Mouse (Mus musculus) midbrain, embryonic 12.5 days (tissue): ENCODE data around the gene Trpm3. TPM values are rescaled to one million over a fixed set of nuclear protein-coding genes. Genes with fewer than 3 reads are reported as not detected.
A peak's percentile ranks its signal among the peaks of the same experiment; 100 is the strongest.

Experiments
- ATAC-seq: fragments of 200-750 bp; cut with Nextera tagmentation; 2 replicates; pipeline ENCODE4 v1.8.0; 2017; ENCODE audit warnings: low read depth, moderate TSS enrichment, moderate library complexity; ENCODE audit not compliant: low FRiP score
- H3K27ac ChIP-seq: fragments of 300-500 bp; sonication (generic); replicated peaks from 2 replicates; pipeline ENCODE4 v1.5.1; 2016; ENCODE audit warnings: mild to moderate bottlenecking
- H3K27me3 ChIP-seq: fragments of 300-500 bp; sonication (generic); 2 replicates; pipeline ENCODE4 v1.6.1; 2016; ENCODE audit warnings: mild to moderate bottlenecking
- H3K36me3 ChIP-seq: fragments of 300-500 bp; sonication (generic); 2 replicates; pipeline ENCODE4 v1.6.1; 2016
- H3K4me1 ChIP-seq: fragments of 300-500 bp; sonication (generic); 2 replicates; pipeline ENCODE4 v1.6.1; 2016
- H3K4me2 ChIP-seq: fragments of 300-500 bp; sonication (generic); replicated peaks from 2 replicates; pipeline ENCODE4 v1.6.1; 2016; ENCODE audit warnings: mild to moderate bottlenecking, moderate library complexity
- H3K4me3 ChIP-seq: fragments of 300-500 bp; sonication (generic); 2 replicates; pipeline ENCODE4 v1.5.1; 2016; ENCODE audit warnings: mild to moderate bottlenecking
- H3K9ac ChIP-seq: fragments of 300-500 bp; sonication (generic); replicated peaks from 2 replicates; pipeline ENCODE4 v1.6.1; 2016; ENCODE audit warnings: mild to moderate bottlenecking, moderate library complexity
- H3K9me3 ChIP-seq: fragments of 300-500 bp; sonication (generic); 2 replicates; pipeline ENCODE4 v1.6.1; 2016; ENCODE audit warnings: mild to moderate bottlenecking
- WGBS: fragments of 180-500 bp; shearing (Covaris S2); methylation state at CpG from one replicate; pipeline ENCODE4 v1.1.7; 2016; 5-methylcytosine and 5-hydroxymethylcytosine counted together
- polyA plus RNA-seq: library from polyadenylated mRNA; unstranded; fragments of >200 nt; fragmentation: Nextera tagmentation; extraction: Ambion mirVana; gene quantifications from 2 replicates; pipeline ENCODE4 v1.2.1, GENCODE M21; 2016

The Trpm3 gene
- polyA plus RNA-seq: 4.2 and 11.0 TPM in 2 replicates

DNA sequence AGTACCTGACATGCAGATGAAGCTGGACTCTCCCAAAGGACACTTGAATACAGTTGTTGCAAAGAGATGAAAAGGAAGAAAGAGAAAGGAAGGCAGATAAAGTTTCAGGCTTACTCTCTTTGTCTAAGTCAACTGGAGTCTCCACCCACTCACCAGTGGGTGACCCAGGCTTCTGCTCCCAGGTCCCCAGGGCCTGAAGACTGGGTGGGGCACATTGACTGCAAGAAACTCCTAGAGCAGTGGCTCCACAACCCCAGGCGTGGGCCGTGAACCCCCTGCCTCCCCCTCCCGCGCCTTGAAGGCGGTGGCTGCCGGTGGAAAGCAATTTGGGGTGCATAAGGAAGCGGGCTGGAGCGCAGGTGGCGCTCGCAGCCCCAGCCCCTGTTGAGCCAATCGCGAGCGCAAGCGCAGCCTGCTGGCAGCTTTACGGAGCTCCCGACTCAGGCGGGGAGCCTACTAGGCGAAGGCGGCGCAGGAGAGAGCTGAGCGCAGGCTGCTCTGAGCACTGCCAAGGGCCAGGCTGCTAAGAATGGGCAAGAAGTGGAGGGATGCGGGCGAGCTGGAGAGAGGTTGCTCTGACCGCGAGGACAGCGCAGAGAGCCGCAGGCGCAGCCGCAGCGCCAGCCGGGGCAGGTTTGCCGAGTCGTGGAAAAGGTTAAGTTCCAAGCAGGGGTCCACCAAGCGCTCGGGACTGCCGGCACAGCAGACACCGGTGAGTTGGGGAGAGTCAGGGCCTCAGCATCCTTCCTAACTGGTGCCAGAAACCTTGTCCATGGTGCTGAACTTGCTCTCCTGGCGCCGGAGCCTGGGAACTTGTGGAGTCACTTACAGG, at the start of gene Trpm3:
Trpm3 (plus strand) TSS at position 457 of the 832 bp plus-strand sequence.
- peaks cover 20% of the 10 kb centered on the region for H3K27me3 ChIP-seq
- peak within 1 kb of the TSS; percentile 83 for H3K4me2 ChIP-seq
- ATAC-seq: peak; percentile 95
- H3K36me3 ChIP-seq: no peaks in the 10 kb centered on the region
- no peaks in the 10 kb centered on the region for H3K9me3 ChIP-seq
- under 1% methylated on average over 39 of the region's 39 CpGs for WGBS
- H3K4me1 ChIP-seq: peaks cover 12% of the 10 kb centered on the region
- peak within 1 kb of the TSS; percentile 41 for H3K9ac ChIP-seq
- no peak within 1 kb of the TSS for H3K27ac ChIP-seq
- peak within 1 kb of the TSS; percentile 44 for H3K4me3 ChIP-seq

DNA sequence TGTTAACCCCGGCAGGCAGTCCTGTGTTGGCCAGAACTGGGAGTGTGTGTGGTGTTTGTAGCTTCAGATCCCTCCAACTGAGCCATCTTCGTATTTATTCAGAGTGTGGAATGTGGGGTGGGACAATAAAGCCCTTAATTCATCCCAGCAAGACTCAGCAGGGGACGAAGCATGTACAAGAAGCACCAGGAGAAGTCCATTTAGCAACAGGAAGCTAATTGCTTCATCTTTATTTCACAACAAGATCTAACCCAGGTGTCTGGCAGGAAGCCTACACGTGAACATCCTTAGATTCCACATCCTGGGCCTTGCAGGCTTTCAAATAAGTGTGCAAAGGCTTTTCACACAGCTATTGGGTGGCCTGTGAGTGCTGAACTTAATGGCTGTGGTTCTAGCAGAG, 38.3 kb upstream of the Trpm3 start:
- no peak for ATAC-seq
- H3K9me3 ChIP-seq: no peaks in the 10 kb centered on the region
- no peak overlapping the region for H3K4me2 ChIP-seq
- peaks cover 5% of the 10 kb centered on the region; the same call in 1 of the 2 replicates for H3K4me1 ChIP-seq
- no peak overlapping the region for H3K27ac ChIP-seq
- no peak overlapping the region for H3K4me3 ChIP-seq
- H3K27me3 ChIP-seq: no peaks in the 10 kb centered on the region
- no peaks in the 10 kb centered on the region for H3K36me3 ChIP-seq
- H3K9ac ChIP-seq: no peak overlapping the region
- WGBS: 59% methylated on average over 4 of the region's 4 CpGs

DNA sequence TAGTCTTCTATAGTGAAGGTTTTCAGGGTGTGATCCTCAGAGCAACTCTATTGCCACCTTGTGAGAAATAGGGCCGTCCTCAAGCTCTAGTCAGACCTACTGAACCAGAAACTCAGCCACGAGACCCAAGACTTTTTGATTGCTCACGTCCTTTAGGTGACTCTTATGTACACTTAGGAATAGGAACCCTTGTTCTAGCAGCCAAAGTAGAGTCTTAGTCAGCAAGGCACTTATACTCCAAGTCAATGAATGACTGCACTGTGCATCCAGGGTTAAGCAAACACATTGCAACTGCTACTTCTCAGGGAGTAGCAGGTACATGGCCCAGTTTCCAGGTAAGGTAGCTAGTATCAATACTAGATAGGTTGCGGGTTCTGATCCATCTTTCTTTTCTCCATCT, 35.0 kb upstream of the Trpm3 start:
- 90% methylated on average over 4 of the region's 4 CpGs for WGBS
- no peaks in the 10 kb centered on the region for H3K9me3 ChIP-seq
- no peaks in the 10 kb centered on the region for H3K27me3 ChIP-seq
- H3K9ac ChIP-seq: no peak overlapping the region
- H3K27ac ChIP-seq: no peak overlapping the region
- no peak overlapping the region for H3K4me2 ChIP-seq
- no peak overlapping the region for H3K4me3 ChIP-seq
- no peaks in the 10 kb centered on the region for H3K36me3 ChIP-seq
- no peak for ATAC-seq
- peaks cover 5% of the 10 kb centered on the region; the same call in 1 of the 2 replicates for H3K4me1 ChIP-seq

DNA sequence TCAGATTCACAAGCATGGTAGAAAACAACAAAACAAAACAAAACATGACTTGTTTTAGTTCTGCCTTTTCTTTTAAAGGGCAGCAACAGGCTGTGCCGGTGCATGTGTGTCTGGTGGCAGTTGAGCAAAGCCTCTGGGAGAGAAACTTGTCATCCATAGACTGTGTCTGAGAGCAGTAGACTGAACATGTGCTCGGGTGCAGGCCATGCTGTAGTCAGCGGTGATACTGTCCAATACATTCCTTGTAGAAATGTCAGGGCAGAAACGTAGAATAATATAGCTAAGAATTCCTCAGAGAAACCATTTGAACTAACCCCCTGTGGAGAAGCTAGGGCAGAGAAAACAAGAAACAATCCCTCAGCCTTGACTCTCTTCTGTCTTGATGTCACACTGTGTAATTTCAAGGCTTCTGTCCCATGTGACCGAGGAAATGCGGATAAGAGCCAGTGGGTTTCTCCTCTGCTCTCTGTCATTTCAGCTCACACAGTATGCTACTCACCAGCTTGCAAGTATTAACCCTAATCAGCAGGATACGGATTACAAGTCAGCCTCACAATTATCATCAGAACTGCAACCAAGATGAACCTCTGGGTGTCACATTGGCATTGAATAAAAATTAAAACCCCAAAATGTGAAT, 33.9 kb upstream of the Trpm3 start:
- Histone ChIP-seq H3K9ac (no peak overlapping the region), H3K27me3 (no peaks in the 10 kb centered on the region), H3K4me3 (no peak overlapping the region), H3K9me3 (no peaks in the 10 kb centered on the region), H3K4me2 (no peak overlapping the region), H3K27ac (no peak overlapping the region), H3K36me3 (no peaks in the 10 kb centered on the region), H3K4me1 (peaks cover 5% of the 10 kb centered on the region; the same call in 1 of the 2 replicates)
- peak; percentile 69 for ATAC-seq
- 58% methylated on average over 7 of the region's 7 CpGs for WGBS

DNA sequence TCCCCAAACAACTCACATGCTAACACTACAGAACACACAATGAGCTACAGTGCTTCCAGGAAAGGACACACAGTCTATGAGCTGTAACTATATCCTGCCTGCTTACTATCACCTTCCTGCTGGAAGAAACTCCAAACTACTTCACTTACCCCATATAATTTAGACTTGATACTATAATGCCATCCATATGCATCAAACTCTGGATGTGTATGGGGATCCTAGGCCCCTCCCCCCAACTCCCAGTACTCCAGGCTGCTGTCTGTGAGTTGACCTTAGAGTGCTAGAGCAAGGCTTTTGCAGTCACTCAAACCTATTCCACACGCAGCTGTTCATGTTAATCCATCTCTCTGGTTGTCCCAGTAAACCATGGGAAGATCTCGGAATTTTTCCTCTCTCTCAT, 33.2 kb upstream of the Trpm3 start:
- H3K4me1 ChIP-seq: peaks cover 5% of the 10 kb centered on the region; the same call in 1 of the 2 replicates
- H3K36me3 ChIP-seq: no peaks in the 10 kb centered on the region
- H3K27me3 ChIP-seq: no peaks in the 10 kb centered on the region
- H3K4me3 ChIP-seq: no peak overlapping the region
- ATAC-seq: no peak
- H3K27ac ChIP-seq: no peak overlapping the region
- H3K9me3 ChIP-seq: no peaks in the 10 kb centered on the region
- no peak overlapping the region for H3K9ac ChIP-seq
- no peak overlapping the region for H3K4me2 ChIP-seq
- WGBS: 35% methylated on average over 2 of the region's 2 CpGs

DNA sequence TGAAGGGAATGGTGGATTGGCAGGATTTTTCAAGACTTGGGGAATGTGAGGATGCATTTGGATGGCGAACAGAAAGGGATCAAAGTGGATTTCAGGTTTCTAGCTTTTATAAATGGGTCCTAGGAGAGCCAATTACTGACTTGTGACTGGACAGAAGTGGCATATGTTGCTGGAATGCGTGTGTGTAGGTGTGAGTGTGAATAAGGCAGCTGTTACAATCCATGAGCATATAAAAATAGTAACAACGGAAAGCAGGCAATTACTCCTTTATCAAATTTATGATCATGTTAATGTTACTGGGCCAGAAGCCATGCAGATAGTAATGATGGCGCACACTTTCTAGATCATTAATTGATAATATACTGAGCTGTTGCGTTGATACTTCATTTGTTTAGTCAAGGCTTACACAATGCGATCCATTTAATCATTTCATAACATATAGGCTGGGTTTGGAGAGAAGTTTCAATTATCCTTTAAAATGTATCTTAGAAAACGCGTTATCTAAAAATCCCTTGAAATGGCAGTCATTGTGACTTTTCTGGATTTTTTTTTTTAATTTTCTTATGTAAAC, 29.9 kb upstream of the Trpm3 start:
- Histone ChIP-seq H3K4me1 (peaks cover 5% of the 10 kb centered on the region; the same call in 1 of the 2 replicates), H3K27ac (no peak overlapping the region), H3K36me3 (no peaks in the 10 kb centered on the region), H3K9ac (no peak overlapping the region), H3K27me3 (no peaks in the 10 kb centered on the region), H3K9me3 (no peaks in the 10 kb centered on the region), H3K4me3 (no peak overlapping the region), H3K4me2 (no peak overlapping the region)
- ATAC-seq: no peak
- WGBS: 91% methylated on average over 8 of the region's 8 CpGs

DNA sequence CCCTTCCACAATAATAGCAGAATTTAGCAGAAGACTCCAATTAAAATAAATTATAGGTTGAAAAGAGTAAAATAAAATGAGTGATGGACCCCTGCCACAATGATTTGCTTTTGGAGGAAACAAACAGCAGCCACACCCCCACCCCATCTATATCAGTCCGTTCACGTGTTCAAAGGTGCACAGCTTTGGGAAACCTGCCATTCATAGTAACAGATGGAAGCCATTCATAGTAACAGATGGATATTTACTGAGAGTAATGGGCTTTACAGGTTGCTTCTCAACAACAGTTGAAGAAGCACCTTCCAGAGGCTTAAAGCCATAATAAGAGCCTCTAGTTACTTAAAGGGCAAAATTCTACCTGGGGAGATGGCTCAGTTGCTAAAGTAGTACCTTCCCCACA, 17.9 kb upstream of the Trpm3 start:
- 96% methylated on average over 2 of the region's 2 CpGs for WGBS
- no peaks in the 10 kb centered on the region for H3K4me1 ChIP-seq
- no peak overlapping the region for H3K4me3 ChIP-seq
- H3K36me3 ChIP-seq: no peaks in the 10 kb centered on the region
- H3K4me2 ChIP-seq: no peak overlapping the region
- ATAC-seq: no peak
- H3K9me3 ChIP-seq: no peaks in the 10 kb centered on the region
- H3K9ac ChIP-seq: no peak overlapping the region
- H3K27me3 ChIP-seq: no peaks in the 10 kb centered on the region
- no peak overlapping the region for H3K27ac ChIP-seq

DNA sequence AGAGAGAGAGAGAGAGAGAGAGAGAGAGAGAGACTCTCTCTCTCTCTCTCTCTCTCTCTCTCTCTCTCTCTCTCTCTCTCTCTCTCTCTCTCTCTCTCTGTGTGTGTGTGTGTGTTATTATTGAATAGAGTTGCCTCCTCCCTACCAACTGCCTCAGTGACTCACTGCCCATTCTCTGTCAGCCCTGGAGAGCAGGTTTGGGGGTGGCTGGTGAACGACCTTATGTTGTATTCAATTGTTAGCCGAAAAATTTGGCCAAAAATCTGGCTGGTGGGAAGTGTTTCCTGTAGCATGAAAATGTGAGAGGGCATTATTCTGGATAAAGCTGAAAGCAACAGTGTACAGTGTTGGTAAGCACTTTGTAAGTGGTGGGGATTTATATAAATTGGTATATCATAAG, 17.2 kb upstream of the Trpm3 start:
- Histone ChIP-seq H3K27ac (no peak overlapping the region), H3K9ac (no peak overlapping the region), H3K9me3 (no peaks in the 10 kb centered on the region), H3K4me1 (no peaks in the 10 kb centered on the region), H3K4me2 (no peak overlapping the region), H3K36me3 (no peaks in the 10 kb centered on the region), H3K27me3 (no peaks in the 10 kb centered on the region), H3K4me3 (no peak overlapping the region)
- ATAC-seq: no peak
- WGBS: 92% methylated on average over 2 of the region's 2 CpGs

DNA sequence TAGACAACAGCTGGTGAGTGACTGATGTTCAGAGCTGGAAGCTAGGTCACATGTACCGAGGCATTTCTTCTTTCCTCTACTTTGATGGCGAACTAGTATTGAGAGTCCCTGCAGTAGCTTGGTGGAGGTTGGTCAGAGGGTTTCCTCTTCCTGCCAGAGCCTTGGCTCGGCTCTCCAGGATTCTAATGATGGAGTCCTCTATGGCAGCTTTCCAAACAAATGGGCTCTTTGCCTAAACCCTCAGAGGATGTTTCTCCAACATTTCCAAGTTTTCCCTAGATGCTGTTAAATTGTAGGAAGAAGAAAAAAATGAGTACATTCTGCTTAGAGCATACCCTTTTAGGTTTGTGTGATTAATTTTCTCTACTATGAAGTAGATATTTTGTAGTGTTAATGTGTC, 6.2 kb upstream of the Trpm3 start:
- Histone ChIP-seq H3K27me3 (peaks cover 4% of the 10 kb centered on the region; the same call in 1 of the 2 replicates), H3K9ac (no peak overlapping the region), H3K4me2 (no peak overlapping the region), H3K36me3 (no peaks in the 10 kb centered on the region), H3K27ac (no peak overlapping the region), H3K9me3 (no peaks in the 10 kb centered on the region), H3K4me3 (no peak overlapping the region), H3K4me1 (no peaks in the 10 kb centered on the region)
- 83% methylated on average over 3 of the region's 3 CpGs for WGBS
- ATAC-seq: no peak

DNA sequence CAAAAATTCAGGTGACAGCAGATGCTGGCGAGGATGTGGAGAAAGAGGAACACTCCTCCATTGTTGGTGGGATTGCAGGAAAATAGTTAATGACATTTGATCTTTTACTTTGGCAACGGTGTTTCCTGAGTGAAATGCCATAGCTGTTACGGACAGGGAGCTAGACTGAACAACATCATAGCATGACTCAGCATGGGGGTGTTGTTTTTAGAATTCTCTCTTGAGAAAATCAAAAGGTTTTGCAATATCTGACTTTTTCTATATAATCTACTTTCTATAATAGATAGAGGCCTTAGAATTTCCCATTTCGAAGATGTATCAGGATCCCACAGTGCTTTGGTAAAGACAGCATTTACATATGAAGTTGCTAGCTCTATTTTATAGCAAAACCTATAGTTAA, 39.7 kb downstream of the Trpm3 start:
- ATAC-seq: no peak
- WGBS: 75% methylated on average over 4 of the region's 4 CpGs
- no peaks in the 10 kb centered on the region for H3K4me1 ChIP-seq

DNA sequence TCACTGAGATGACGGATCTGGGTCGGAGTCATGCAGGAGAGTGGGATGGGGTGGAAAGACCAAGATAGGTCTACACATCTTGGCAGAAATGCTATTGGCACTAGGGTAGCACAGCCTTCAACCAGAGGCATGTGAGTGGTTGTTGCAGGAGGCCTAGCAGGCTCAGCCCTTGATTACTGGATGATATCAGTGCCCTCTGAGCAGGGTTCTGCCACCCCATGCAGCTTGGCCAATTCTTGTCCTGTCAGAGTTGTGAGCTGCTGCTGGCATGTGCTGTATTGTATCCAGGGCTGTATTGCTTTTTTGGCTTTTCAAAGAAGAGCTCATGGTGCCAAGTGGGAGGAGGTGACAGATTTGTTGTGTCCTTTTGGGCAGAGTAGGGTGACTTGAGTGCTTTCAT, 40.2 kb downstream of the Trpm3 start:
- no peaks in the 10 kb centered on the region for H3K4me1 ChIP-seq
- no peaks in the 10 kb centered on the region for H3K9me3 ChIP-seq
- no peak overlapping the region for H3K4me3 ChIP-seq
- 98% methylated on average over 2 of the region's 2 CpGs for whole genome bisulfite sequencing
- no peak overlapping the region for H3K4me2 ChIP-seq
- no peak overlapping the region for H3K9ac ChIP-seq
- H3K27me3 ChIP-seq: no peaks in the 10 kb centered on the region
- ATAC-seq: no peak
- no peak overlapping the region for H3K27ac ChIP-seq
- H3K36me3 ChIP-seq: no peaks in the 10 kb centered on the region

More for the DNA sequence above, 39.7 kb downstream of the Trpm3 start:
- Histone ChIP-seq H3K36me3 (no peaks in the 10 kb centered on the region), H3K9ac (no peak overlapping the region), H3K27me3 (no peaks in the 10 kb centered on the region), H3K4me2 (no peak overlapping the region), H3K4me3 (no peak overlapping the region), H3K9me3 (no peaks in the 10 kb centered on the region), H3K27ac (no peak overlapping the region)

DNA sequence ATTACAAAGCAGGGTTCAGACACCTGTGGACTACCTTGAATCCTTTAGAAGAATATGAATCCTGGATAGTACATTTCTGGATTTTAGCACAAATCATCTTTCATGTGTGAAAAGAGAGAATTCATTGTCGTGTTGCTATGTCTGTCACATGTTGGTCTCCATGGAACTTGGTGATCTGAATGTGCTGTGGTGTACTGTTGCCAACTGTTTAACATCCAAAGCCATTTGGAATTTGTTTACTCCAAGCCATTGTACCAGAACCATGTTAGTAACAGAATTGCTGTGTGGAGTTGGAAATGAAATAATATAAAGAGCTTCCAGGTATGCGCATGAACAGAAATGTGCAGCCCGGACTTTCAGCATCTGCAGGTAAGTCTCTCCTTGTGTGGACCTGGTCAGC, 41.3 kb downstream of the Trpm3 start:
- Histone ChIP-seq H3K9ac (no peak overlapping the region), H3K36me3 (no peaks in the 10 kb centered on the region), H3K4me3 (no peak overlapping the region), H3K9me3 (no peaks in the 10 kb centered on the region), H3K4me1 (no peaks in the 10 kb centered on the region), H3K27ac (no peak overlapping the region), H3K27me3 (no peaks in the 10 kb centered on the region), H3K4me2 (no peak overlapping the region)
- no peak for ATAC-seq
- WGBS: 92% methylated on average over 3 of the region's 3 CpGs
